Mouse (Mus musculus): ENCODE data around the gene Wdr86.

Wdr86 gene

DNA sequence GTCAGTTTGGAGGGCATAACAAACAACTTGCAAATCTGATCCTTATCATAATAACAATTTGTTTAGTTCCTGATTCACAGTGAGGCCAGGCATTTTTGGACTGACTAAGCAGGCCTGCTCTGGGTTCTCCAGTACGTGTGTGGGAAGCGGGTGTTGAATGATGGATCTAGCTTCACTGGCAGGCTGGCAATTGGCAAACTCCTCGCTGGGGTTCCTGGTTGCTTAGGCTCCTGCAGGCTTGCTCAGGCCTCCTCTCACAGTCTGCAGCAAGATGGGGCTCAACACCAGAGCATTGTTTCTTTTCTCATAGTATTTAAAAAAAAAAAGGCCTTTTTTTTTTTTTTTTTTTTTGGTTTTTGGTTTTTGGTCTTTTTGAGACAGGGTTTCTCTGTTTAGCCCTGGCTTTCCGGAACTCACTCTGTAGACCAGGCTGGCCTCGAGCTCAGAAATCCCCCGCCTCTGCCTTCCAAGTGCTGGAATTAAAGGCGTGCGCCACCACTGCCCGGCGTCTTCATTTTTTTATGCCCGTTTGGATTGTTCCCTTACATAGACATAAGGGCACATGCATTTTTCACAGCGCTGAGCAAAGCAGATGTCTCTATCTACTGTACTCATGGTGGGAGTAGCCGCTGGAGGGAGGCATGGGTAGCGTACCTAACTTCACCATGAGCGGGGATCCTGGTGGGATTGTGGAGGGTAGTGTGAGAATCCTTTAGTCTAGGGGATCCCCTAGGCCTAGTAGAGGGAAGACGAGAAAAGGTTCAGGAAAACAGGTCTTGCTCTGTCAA, 45.8 kb downstream of the Wdr86 start:
- peak in 1 of 2 experiments; percentile 52 for DNase-seq (ENCODE audit: low spot score in 2 of 2)

- DNase-seq (ENCODE audit: low spot score in 2 of 2): no peak
Measured at GRCm38 (mm10) chr5:24681436-24681835, 49.1 kb downstream of the Wdr86 start.

DNA sequence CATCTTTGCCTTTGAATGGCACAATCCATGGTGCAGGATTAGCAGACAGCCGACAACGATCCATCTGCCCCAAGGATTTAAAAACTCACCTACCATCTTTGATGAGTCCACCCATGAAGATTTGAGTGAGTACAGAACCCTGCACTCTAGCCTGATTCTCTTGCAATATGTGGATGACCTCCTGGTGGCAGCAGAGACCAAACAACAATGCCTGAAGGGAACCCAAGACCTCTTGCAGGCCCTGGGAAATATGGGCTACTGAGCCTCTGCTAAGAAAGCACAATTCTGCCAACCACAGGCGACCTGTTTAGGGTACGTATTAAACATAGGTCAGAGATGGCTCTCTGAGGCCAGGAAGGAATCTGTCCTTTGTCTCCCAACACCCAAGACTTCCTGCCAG, 56.3 kb downstream of the Wdr86 start:
- DNase-seq (ENCODE audit: low spot score in 2 of 2): peak; percentile 71 to 74

Data from spleen, postnatal 36 days (tissue).